Mouse (Mus musculus): ENCODE data around the gene Heph.
"Not testable (repeated sequence)": the region's sequence is repeated elsewhere in the genome, so short reads cannot be mapped to it uniquely, and the experiment has no call there.

The Heph gene

GRCm38 (mm10) chrX:96455149-96455548 lies at the start of gene Heph:
TSS of gene Heph (plus strand) at chrX:96455359.
- DNase-seq (ENCODE audit: low read depth, low spot score): no peak

GRCm38 (mm10) chrX:96415351-96415750 lies 39.8 kb upstream of the Heph start:
- not testable (repeated sequence) for DNase-seq (ENCODE audit: low read depth, low spot score)

GRCm38 (mm10) chrX:96416970-96417369 lies 38.2 kb upstream of the Heph start:
- no peak for DNase-seq (ENCODE audit: low read depth, low spot score)

GRCm38 (mm10) chrX:96417733-96418132 lies 37.4 kb upstream of the Heph start:
- no peak for DNase-seq (ENCODE audit: low read depth, low spot score)

GRCm38 (mm10) chrX:96419383-96419782 lies 35.8 kb upstream of the Heph start:
- DNase-seq (ENCODE audit: low read depth, low spot score): no peak

- no peak for DNase-seq (ENCODE audit: low read depth, low spot score)
Observed at GRCm38 (mm10) chrX:96456201-96456963, 1.2 kb downstream of the Heph start, which contains the start of gene Hsf3. TSS of gene Hsf3 (minus strand) at chrX:96456294.

GRCm38 (mm10) chrX:96501580-96501979 lies 46.4 kb downstream of the Heph start:
- DNase-seq (ENCODE audit: low read depth, low spot score): no peak
